Mouse (Mus musculus) gastrocnemius, postnatal 14 days (tissue): ENCODE measurements around the gene Cd3d. TPM values are rescaled to one million over a fixed set of nuclear protein-coding genes. Genes with fewer than 3 reads are reported as not detected.
"Not testable (repeated sequence)": the region's sequence is repeated elsewhere in the genome, so short reads cannot be mapped to it uniquely, and the experiment has no call there.

Experiments
- DNase-seq: peaks from one replicate; pipeline ENCODE4 v3.0.0; 2021; ENCODE audit warnings: mixed read lengths
- intact Hi-C: fragments of 180-260 bp; cut with DNase I; formaldehyde crosslinking; loops from one replicate; pipeline ENCODE4 v1.15.1; 2025; ENCODE audit warnings: low total_unique reads
- long read RNA-seq, 2 experiments: library from polyadenylated mRNA; stranded (forward); transcript quantifications; one replicate each; pipeline ENCODE4 v2.0.0; 2021
- total RNA-seq, 2 experiments: library from RNA; stranded (reverse); gene quantifications; 2 replicates each; pipeline ENCODE4 v1.2.3; 2021

The Cd3d gene
- total RNA-seq = under 1 TPM in 1 of 2 experiments, not detected in 1; 0.33 TPM
- long read RNA-seq, experiment 1 = 0 reads
- long read RNA-seq, experiment 2 = 0 reads

- intact Hi-C loops = no loop called here
- no peak for DNase-seq
Measured at GRCm38 (mm10) chr9:44981676-44982075, at the start of gene Cd3d. TSS of gene Cd3d (plus strand) at chr9:44981786.

- peak; percentile 12 for DNase-seq
- intact Hi-C loops = no loop called here
Measured at GRCm38 (mm10) chr9:44941756-44942155, 39.8 kb upstream of the Cd3d start.

- intact Hi-C loops = no loop called here
- peak; percentile 27 for DNase-seq
Measured at GRCm38 (mm10) chr9:44942421-44942820, 39.2 kb upstream of the Cd3d start.

- intact Hi-C loops = no loop called here
- no peak for DNase-seq
Measured at GRCm38 (mm10) chr9:44946185-44946695, 35.3 kb upstream of the Cd3d start.

DNA sequence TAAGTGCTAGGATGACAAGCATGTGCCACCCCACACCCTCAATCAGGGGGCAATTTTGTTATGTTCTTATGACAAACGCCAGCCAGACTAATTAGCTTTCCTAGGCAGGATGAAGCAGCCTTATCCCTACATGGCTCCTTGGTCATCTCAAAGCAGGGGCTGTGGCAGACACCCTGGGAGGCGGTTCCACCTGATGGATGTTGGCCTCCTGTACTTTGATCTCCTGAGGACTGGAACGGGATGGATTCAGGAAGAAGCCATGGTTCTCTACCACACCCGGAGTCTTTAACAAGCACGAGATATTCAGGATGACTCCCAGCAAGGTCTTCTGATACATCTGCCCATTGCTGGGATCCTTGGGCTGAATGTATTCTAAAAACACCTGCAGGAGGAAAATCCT, 33.8 kb upstream of the Cd3d start:
- DNase-seq = no peak
- intact Hi-C loops = no loop called here

- intact Hi-C loops = no loop called here
- no peak for DNase-seq
Measured at GRCm38 (mm10) chr9:44954432-44954831, 27.2 kb upstream of the Cd3d start.

DNA sequence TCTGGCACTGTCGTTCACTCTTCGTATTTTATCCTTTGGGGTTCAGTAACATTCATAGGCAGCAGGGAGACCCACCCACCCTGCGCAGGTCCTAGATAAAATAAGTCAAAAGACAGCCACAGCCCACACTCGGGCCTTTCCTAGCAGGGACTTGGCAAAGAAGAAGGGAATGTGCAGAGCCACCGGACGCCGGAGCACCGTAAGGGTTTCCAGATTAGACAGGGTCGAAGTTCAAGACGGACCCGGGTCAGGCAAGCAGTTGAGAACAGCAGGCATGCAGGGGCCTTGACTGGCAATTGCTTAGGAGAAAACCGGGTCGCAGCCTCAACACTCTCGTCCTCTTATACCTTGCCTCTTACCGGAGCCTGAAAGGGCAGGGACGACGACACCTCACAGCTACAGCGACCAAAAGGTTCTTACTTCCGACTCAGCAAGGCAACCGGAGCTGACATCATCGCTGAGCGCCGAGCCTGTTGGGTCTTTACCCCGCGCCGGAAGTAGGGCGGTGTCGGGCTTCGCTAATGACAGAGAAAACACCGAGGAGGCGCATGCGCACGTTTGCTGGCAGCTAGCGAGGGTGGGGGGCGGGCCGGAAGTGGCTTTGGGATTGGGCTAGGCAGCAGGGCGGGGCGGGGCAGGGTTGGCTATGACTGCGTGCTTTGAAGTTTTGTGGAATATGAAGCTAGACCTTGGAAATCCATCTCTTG, 16.3 kb upstream of the Cd3d start, which contains the start of gene Ube4a:
TSS of gene Ube4a (minus strand) at position 475 of the 707 bp plus-strand sequence.
- DNase-seq = peak; percentile 98
- intact Hi-C loops = no loop called here

DNA sequence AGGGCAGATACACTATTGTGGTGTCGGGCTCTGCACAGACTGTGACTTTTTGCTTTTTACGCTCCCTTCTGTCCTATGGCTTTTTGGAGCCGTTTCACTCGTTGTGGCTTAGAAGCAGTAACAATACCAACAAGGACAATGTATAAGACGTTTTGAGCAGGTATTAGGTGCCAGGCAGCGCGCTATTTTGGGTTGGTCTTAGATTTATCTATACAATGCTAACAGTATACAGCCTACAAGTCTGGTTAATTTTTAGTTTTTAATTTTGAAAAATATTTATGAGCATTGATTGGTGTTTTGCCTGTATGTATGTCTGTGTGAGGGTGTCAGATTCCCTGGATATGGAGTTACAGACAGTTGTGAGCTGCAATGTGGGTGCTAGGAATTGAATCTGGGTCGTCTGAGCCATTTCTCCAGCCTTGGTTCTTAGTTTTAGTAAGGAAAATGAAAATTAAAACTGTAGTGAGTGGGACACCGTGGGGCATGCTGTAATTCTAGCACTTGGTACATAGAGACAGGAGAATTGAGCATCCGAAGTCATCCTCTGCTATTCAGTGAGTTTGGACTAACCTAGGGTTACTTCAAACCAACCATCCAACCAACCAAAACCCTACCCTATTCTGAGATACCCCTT, 15.6 kb upstream of the Cd3d start:
- no peak for DNase-seq
- intact Hi-C loops = no loop called here

DNA sequence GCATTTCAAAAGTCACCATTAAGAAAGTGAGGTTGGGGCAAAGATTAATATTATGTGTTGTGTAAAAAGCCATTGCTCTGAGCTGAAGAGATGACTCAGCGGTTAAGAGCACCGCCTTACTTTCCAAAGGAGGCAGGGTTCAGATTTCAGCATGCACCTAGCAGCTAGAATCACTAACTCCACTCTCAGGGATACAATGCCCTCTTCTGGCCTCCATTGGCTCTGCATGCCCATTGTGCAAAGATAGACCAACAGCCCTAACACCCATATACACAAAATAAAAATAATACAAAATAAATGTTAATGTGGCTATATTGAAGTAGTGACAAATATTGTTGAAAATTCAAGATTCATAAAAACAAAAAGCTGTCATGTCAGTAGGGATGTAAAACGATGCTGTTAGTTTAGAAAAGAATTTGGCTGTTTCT, 14.8 kb upstream of the Cd3d start:
- DNase-seq = peak; percentile 68
- intact Hi-C loops = no loop called here

DNA sequence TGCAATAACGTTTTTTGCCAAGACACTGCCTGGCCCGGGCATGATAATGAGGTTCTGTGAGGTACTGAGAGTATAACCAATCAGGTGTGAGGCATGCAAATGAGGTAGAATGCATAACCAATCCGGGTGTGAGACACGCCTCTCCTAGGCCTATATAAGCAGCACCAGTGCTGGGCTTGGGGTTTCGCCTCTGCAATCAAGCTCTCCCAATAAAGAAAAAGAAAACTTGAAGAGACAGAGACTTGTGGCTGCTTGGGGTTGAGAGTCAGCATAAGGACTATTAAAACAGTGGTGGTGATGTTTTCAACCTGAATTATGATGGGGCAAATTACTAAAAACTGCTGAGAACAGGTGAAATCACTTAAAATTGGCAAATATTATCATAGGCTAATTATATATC, 13.8 kb upstream of the Cd3d start:
- DNase-seq, intact Hi-C loops: not testable (repeated sequence)

DNA sequence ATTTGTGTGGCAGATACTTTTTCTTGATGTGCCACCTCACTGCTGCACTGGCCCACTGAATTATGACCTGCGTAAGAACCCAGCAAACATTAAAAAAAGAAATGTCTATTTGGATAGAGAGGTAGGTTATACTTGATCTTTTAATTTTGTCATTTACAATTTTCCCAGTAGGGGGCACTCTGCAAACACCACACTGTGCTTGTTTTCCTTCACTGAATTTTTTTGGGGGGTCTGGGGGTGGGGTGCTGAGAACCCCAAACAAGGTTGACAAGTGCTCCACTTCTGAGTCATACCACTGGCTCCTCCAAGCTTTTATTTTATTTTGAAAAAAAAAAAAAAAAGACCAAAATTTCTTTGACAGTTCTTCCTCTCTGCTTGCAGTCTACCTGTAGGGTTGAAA, 12.1 kb upstream of the Cd3d start:
- intact Hi-C loops = no loop called here
- DNase-seq = no peak

GRCm38 (mm10) chr9:44977813-44978212, 3.8 kb upstream of the Cd3d start:
- DNase-seq = no peak
- intact Hi-C loops = no loop called here

DNA sequence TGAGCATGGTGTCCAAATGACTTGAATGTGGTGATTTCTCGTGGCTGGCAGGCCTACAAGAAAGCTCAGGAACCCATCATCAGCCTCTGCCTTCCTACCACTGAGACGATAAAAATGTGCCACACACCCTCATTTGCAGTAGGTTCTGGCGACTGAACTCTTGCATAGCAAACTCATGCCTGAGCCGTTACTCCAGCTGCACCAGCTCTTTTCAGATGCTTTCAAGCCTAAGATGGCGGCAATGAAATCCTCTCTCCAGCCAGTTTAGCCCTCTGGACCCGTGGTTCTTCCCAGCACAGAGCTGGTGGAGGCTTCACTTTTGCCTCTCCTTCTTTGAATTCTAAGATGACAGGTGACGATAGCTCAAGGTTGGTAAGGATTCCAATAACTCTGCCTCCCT, 1.8 kb upstream of the Cd3d start:
- intact Hi-C loops = no loop called here
- DNase-seq = no peak

DNA sequence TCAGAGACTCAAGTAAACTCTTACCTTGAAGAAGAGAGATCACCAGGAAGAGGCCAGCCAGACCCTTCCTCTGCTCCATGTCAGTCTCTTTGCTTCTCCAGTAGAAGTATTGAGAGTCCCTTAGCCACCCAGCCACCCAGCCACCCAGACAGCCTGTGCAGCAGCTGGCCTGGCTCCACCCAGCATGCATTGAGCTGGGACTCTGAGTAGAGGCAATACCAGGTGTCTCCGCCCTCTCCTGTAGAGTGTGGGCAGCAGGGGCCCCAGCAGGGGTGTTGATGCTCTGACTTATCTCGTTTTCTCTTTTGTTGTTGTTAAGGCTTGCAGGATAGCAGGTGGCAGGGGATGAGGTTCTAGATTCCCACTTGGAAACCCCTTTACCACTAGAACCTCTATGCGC, 1.3 kb upstream of the Cd3d start, which contains the start of gene Cd3g:
TSS of gene Cd3g (minus strand) at position 190 of the 400 bp plus-strand sequence.
- intact Hi-C loops = no loop called here
- no peak for DNase-seq

GRCm38 (mm10) chr9:44981104-44981503, 482 bp upstream of the Cd3d start:
- DNase-seq = no peak
- intact Hi-C loops = no loop called here

GRCm38 (mm10) chr9:44982081-44982480, 495 bp downstream of the Cd3d start:
- intact Hi-C loops = no loop called here

GRCm38 (mm10) chr9:44982531-44982930, 945 bp downstream of the Cd3d start:
- intact Hi-C loops = no loop called here
- DNase-seq = no peak

More at GRCm38 (mm10) chr9:44982081-44982480, 495 bp downstream of the Cd3d start:
- DNase-seq = no peak

GRCm38 (mm10) chr9:44983001-44983400, 1.4 kb downstream of the Cd3d start:
- intact Hi-C loops = no loop called here

GRCm38 (mm10) chr9:44985721-44986161, 4.2 kb downstream of the Cd3d start:
- intact Hi-C loops = no loop called here
- DNase-seq = no peak

More at GRCm38 (mm10) chr9:44983001-44983400, 1.4 kb downstream of the Cd3d start:
- DNase-seq = no peak

- intact Hi-C loops = no loop called here
- no peak for DNase-seq
Measured at GRCm38 (mm10) chr9:44986242-44986781, 4.7 kb downstream of the Cd3d start.
